Comparison of ENCODE assay signal across 8 mouse cellular contexts in the genomic region with DNA sequence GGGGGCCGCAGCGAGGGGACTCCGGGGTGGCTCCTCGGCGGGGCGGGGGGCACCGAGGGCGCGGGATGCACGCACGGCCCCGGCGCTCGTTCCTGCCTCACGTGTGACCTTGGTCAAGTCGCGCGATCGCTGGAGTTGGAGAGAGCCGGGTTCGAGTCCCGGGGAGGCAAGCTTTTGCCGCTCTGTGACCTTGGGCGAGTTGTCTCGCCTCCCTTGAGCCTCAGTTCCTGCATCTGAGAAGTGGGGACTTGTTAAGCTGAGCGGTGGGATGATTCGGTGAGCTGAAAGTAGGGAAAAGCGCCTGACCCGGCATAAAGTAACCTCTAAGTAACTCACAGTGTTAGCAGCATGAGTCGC. TPM values are rescaled to one million over a fixed set of nuclear protein-coding genes. Genes with fewer than 3 reads are reported as not detected.
A peak's percentile ranks its signal among the peaks of the same experiment; 100 is the strongest.
DNase-seq lines count a peak whose midpoint lies in the region; ATAC-seq and TF ChIP-seq lines count a peak whose summit lies in the region.

No protein-coding gene starts in this region.

- peak; percentile 13 for ATAC-seq in forebrain, embryonic 12.5 days (ENCODE audit: low FRiP score)
- peak; percentile 33 for ATAC-seq in kidney, embryonic 14.5 days (ENCODE audit: low FRiP score, low TSS enrichment)
- ATAC-seq in stomach, postnatal 0 days (ENCODE audit: low FRiP score, low TSS enrichment), result no peak; the same call in 1 of the 2 replicates

- H3K27ac ChIP-seq in bone marrow macrophage, adult 2 months (ENCODE audit: insufficient read depth, low read depth, low read length), result peak overlapping the region; percentile 51
- peak overlapping the region; percentile 95 for H3K27ac ChIP-seq in forebrain, embryonic 12.5 days
- H3K27ac ChIP-seq in kidney, embryonic 14.5 days (ENCODE audit: low read depth, low read length), result 0 out of 2 replicates have a peak overlapping the region, but pooled peaks have one; percentile 8
- peak overlapping the region; percentile 35 for H3K27ac ChIP-seq in macrophage
- peak overlapping the region; percentile 90 for H3K27ac ChIP-seq in stomach, postnatal 0 days (replicated peaks)

- no peaks in the 10 kb centered on the region; the same call in 1 of the 2 replicates for H3K36me3 ChIP-seq in forebrain, embryonic 12.5 days (replicated peaks)
- peaks cover under 1% of the 10 kb centered on the region; the same call in 1 of the 2 replicates for H3K36me3 ChIP-seq in kidney, embryonic 14.5 days (ENCODE audit: control insufficient read depth, insufficient read depth, low read length)
- H3K36me3 ChIP-seq in macrophage (ENCODE audit: inconsistent target), result no peaks in the 10 kb centered on the region
- no peaks in the 10 kb centered on the region for H3K36me3 ChIP-seq in stomach, postnatal 0 days (ENCODE audit: control insufficient read depth, insufficient read depth, low read length)

- peak; percentile 56 for DNase-seq in right cerebral cortex, postnatal 14 days
- no peak for DNase-seq in right cerebral cortex, postnatal 25 days
- DNase-seq in stomach, postnatal 0 days (ENCODE audit: low spot score), result peak; percentile 53
- DNase-seq in layer of hippocampus, postnatal 14 days (ENCODE audit: low spot score in 2 of 2), result no peak

- H3K9me3 ChIP-seq in forebrain, embryonic 12.5 days, result no peaks in the 10 kb centered on the region
- H3K9me3 ChIP-seq in kidney, embryonic 14.5 days (ENCODE audit: control insufficient read depth, low read length), result no peaks in the 10 kb centered on the region
- no peaks in the 10 kb centered on the region for H3K9me3 ChIP-seq in stomach, postnatal 0 days (ENCODE audit: control insufficient read depth, low read length)

- peaks cover 58% of the 10 kb centered on the region for H3K4me1 ChIP-seq in bone marrow macrophage, adult 2 months (ENCODE audit: control insufficient read depth, insufficient read depth, low read length)
- peaks cover 51% of the 10 kb centered on the region for H3K4me1 ChIP-seq in forebrain, embryonic 12.5 days
- peaks cover 10% of the 10 kb centered on the region for H3K4me1 ChIP-seq in kidney, embryonic 14.5 days (ENCODE audit: control insufficient read depth, insufficient read depth, low read length)
- no peaks in the 10 kb centered on the region; the same call in 1 of the 2 replicates for H3K4me1 ChIP-seq in stomach, postnatal 0 days (replicated peaks; ENCODE audit: control insufficient read depth, insufficient read depth)

- H3K4me2 ChIP-seq in forebrain, embryonic 12.5 days, result peak overlapping the region; percentile 75
- H3K4me2 ChIP-seq in kidney, embryonic 14.5 days (replicated peaks; ENCODE audit: low read depth, low read length), result peak overlapping the region; percentile 77
- peak overlapping the region; percentile 79 for H3K4me2 ChIP-seq in stomach, postnatal 0 days (replicated peaks; ENCODE audit: low read depth)

- H3K27me3 ChIP-seq in forebrain, embryonic 12.5 days, result no peaks in the 10 kb centered on the region
- no peaks in the 10 kb centered on the region for H3K27me3 ChIP-seq in kidney, embryonic 14.5 days (ENCODE audit: control insufficient read depth, insufficient read depth, low read length)
- no peaks in the 10 kb centered on the region for H3K27me3 ChIP-seq in stomach, postnatal 0 days (ENCODE audit: control insufficient read depth, insufficient read depth, low read length)

- no peak for TF ChIP-seq CTCF in bone marrow macrophage, adult 2 months (IDR thresholded peaks at IDR 0.05; ENCODE audit: low read depth, low read length)
- TF ChIP-seq CTCF in stomach, postnatal 0 days (IDR thresholded peaks at IDR 0.05; ENCODE audit: low read depth), result no peak

- TF ChIP-seq EP300 in stomach, postnatal 0 days (optimal IDR thresholded peaks at IDR 0.05), result no peak

- no peak for TF ChIP-seq POLR2A in bone marrow macrophage, adult 2 months (IDR thresholded peaks at IDR 0.05; ENCODE audit: borderline replicate concordance, low read depth, low read length)

- WGBS in forebrain, embryonic 12.5 days, result 2% methylated on average over 21 of the region's 30 CpGs
- under 1% methylated on average over 27 of the region's 30 CpGs for WGBS in kidney, embryonic 14.5 days
- WGBS in macrophage (ENCODE audit: missing documents), result 1% methylated on average over 25 of the region's 30 CpGs
- 1% methylated on average over 27 of the region's 30 CpGs for WGBS in stomach, postnatal 0 days

- H3K79me2 ChIP-seq in macrophage (ENCODE audit: inconsistent target), result peaks cover 59% of the 10 kb centered on the region

- peak overlapping the region; percentile 92 for H3K4me3 ChIP-seq in bone marrow macrophage, adult 2 months (ENCODE audit: insufficient read depth, low read length)
- H3K4me3 ChIP-seq in forebrain, embryonic 12.5 days (replicated peaks), result peak overlapping the region; percentile 83
- peak overlapping the region; percentile 81 for H3K4me3 ChIP-seq in kidney, embryonic 14.5 days (ENCODE audit: low read length)
- H3K4me3 ChIP-seq in macrophage (ENCODE audit: inconsistent target), result peak overlapping the region; percentile 74
- H3K4me3 ChIP-seq in stomach, postnatal 0 days (ENCODE audit: low read depth, low read length), result peak overlapping the region; percentile 82

- H3K9ac ChIP-seq in forebrain, embryonic 12.5 days, result peak overlapping the region; percentile 93
- peak overlapping the region; percentile 94 for H3K9ac ChIP-seq in kidney, embryonic 14.5 days (ENCODE audit: low read depth, low read length)
- H3K9ac ChIP-seq in stomach, postnatal 0 days (ENCODE audit: low read length), result peak overlapping the region; percentile 92

RNA-seq across cellular contexts. Expression of gene Rab35, which starts 0.6 kb away (rescaled TPM):
- 59.9 and 71.0 TPM in 2 replicates for polyA plus RNA-seq in bone marrow macrophage, adult 2 months (2012; ENCODE audit: insufficient read depth, insufficient read length, missing spikeins)
- polyA plus RNA-seq in forebrain, embryonic 12.5 days (2016; fragmentation: Nextera tagmentation; extraction: Ambion mirVana), result 16.1 and 16.7 TPM in 2 replicates
- polyA plus RNA-seq in kidney, embryonic 14.5 days (2014; fragmentation: Nextera tagmentation; extraction: Ambion mirVana), result 17.7 and 18.6 TPM in 2 replicates
- total RNA-seq in macrophage (2018; cell fraction: chromatin; rRNA removed), result 10 to 100 TPM; 22.0 to 59.6 (median 36.4) TPM
- 10 to 100 TPM; 50.4 to 74.7 (median 61.7) TPM for total RNA-seq in macrophage (2018; cell fraction: cytosol; rRNA removed)
- total RNA-seq in macrophage (2018; cell fraction: nucleus; rRNA removed), result 10 to 100 TPM; 32.4 to 71.4 (median 47.8) TPM
- 53.2 to 67.5 TPM (median 59.0 TPM) in 3 replicates for polyA plus RNA-seq in macrophage (2018)
- polyA plus RNA-seq in stomach, postnatal 0 days (2015; fragmentation: Nextera tagmentation; extraction: Ambion mirVana), result 20.0 and 20.3 TPM in 2 replicates
- 10 to 100 TPM; 81.3 to 88.6 TPM for total RNA-seq in layer of hippocampus, postnatal 14 days (2021)

Comparison
In these comparisons a context has a peak if more than half of its experiments do, and no peak if none do; other contexts are left out.
1. DNase-seq: peak in right cerebral cortex, postnatal 14 days (single experiment) and stomach, postnatal 0 days (single experiment); none in right cerebral cortex, postnatal 25 days (single experiment) and layer of hippocampus, postnatal 14 days (0 of 2).
2. H3K27ac ChIP-seq: peak in every context shown above with its lines; median percentile 95 in forebrain, embryonic 12.5 days; 90 in stomach, postnatal 0 days; 51 in bone marrow macrophage, adult 2 months; 35 in macrophage; 8 in kidney, embryonic 14.5 days.
3. Peak in every context shown above with its lines, with median percentiles within 50 percentile points of each other: H3K4me3 ChIP-seq, H3K4me2 ChIP-seq and H3K9ac ChIP-seq.